Mouse (Mus musculus) forebrain, embryonic 14.5 days (tissue): Measurements from ENCODE around the gene Rab7b. TPM values are rescaled to one million over a fixed set of nuclear protein-coding genes. Genes with fewer than 3 reads are reported as not detected.
A peak's percentile ranks its signal among the peaks of the same experiment; 100 is the strongest.

ENCODE experiments used
- ATAC-seq: fragments of 200-750 bp; cut with Nextera tagmentation; 2 replicates; pipeline ENCODE4 v1.8.0; 2017; ENCODE audit warnings: mild to moderate bottlenecking, moderate library complexity
- DNase-seq: peaks from one replicate; pipeline ENCODE4 v3.0.0-alpha.2; 2015; ENCODE audit warnings: low spot score
- H3K27ac ChIP-seq: fragments of 300-500 bp; sonication (generic); 2 replicates; pipeline ENCODE4 v1.5.1; 2014; ENCODE audit warnings: low read depth, mild to moderate bottlenecking, control low read depth, low read length, moderate library complexity
- H3K27me3 ChIP-seq: fragments of 300-500 bp; sonication (generic); replicated peaks from 2 replicates; pipeline ENCODE4 v1.6.1; 2014; ENCODE audit warnings: low read length, control low read depth, mixed read lengths; ENCODE audit not compliant: control insufficient read depth, insufficient read depth
- H3K36me3 ChIP-seq: fragments of 300-500 bp; sonication (generic); 2 replicates; pipeline ENCODE4 v1.6.1; 2014; ENCODE audit warnings: low read length, control low read depth; ENCODE audit not compliant: control insufficient read depth, insufficient read depth
- H3K4me1 ChIP-seq: fragments of 300-500 bp; sonication (generic); 2 replicates; pipeline ENCODE4 v1.6.1; 2014; ENCODE audit warnings: antibody characterized with exemption, low read length, control low read depth; ENCODE audit not compliant: control insufficient read depth, insufficient read depth
- H3K4me2 ChIP-seq: fragments of 300-500 bp; sonication (generic); 2 replicates; pipeline ENCODE4 v1.6.1; 2014; ENCODE audit warnings: mild to moderate bottlenecking, control low read depth, low read length
- H3K4me3 ChIP-seq: fragments of 300-500 bp; sonication (generic); 2 replicates; pipeline ENCODE4 v1.5.1; 2014; ENCODE audit warnings: low read depth, low read length, control low read depth
- H3K9ac ChIP-seq: fragments of 300-500 bp; sonication (generic); 2 replicates; pipeline ENCODE4 v1.6.1; 2014; ENCODE audit warnings: mild to moderate bottlenecking, low read length, control low read depth, moderate library complexity
- H3K9me3 ChIP-seq: fragments of 300-500 bp; sonication (generic); replicated peaks from 2 replicates; pipeline ENCODE4 v1.6.1; 2016; ENCODE audit warnings: low read length, control low read depth, mixed read lengths; ENCODE audit not compliant: control insufficient read depth
- WGBS: fragments of 180-500 bp; shearing (Covaris S2); extraction: QIAGEN DNeasy Blood & Tissue Kit; methylation state at CpG from one replicate; pipeline ENCODE4 v1.1.7; 2014; 5-methylcytosine and 5-hydroxymethylcytosine counted together
- polyA plus RNA-seq: library from polyadenylated mRNA; unstranded; fragments of >200 nt; fragmentation: Nextera tagmentation; extraction: Ambion mirVana; gene quantifications from 2 replicates; pipeline ENCODE4 v1.2.1, GENCODE M21; 2014

The Rab7b gene
- polyA plus RNA-seq, 1 experiment from 2014 or later, result 1.1 TPM

- Histone ChIP-seq H3K9me3 (no peaks in the 10 kb centered on the region), H3K27ac (no peak overlapping the region), H3K36me3 (no peaks in the 10 kb centered on the region), H3K4me1 (peaks cover 5% of the 10 kb centered on the region; the same call in 1 of the 2 replicates), H3K27me3 (no peaks in the 10 kb centered on the region), H3K4me2 (no peak overlapping the region), H3K4me3 (no peak overlapping the region), H3K9ac (no peak overlapping the region)
- WGBS, result 90% methylated on average over 1 of the region's 1 CpGs
- ATAC-seq, result no peak
- no peak for DNase-seq
These were observed 50.3 kb downstream of the Rab7b start for GRCm38 (mm10) chr1:131738760-131739159.

GRCm38 (mm10) chr1:131739481-131740160 lies 51.1 kb downstream of the Rab7b start:
- Histone ChIP-seq H3K36me3 (no peaks in the 10 kb centered on the region), H3K27me3 (no peaks in the 10 kb centered on the region), H3K9me3 (no peaks in the 10 kb centered on the region), H3K4me3 (no peak overlapping the region), H3K9ac (no peak overlapping the region), H3K4me2 (no peak overlapping the region), H3K4me1 (peaks cover 5% of the 10 kb centered on the region; the same call in 1 of the 2 replicates), H3K27ac (no peak overlapping the region)
- DNase-seq (no peak), ATAC-seq (no peak)
- WGBS, result 95% methylated on average over 9 of the region's 9 CpGs

GRCm38 (mm10) chr1:131743868-131744464 lies 55.5 kb downstream of the Rab7b start, which contains the start of gene Slc26a9:
Slc26a9 (plus strand) TSS chr1:131744022.
- no peak for DNase-seq
- Histone ChIP-seq H3K36me3 (no peaks in the 10 kb centered on the region), H3K4me3 (no peak within 1 kb of the TSS), H3K27ac (no peak within 1 kb of the TSS), H3K4me2 (no peak within 1 kb of the TSS), H3K27me3 (no peaks in the 10 kb centered on the region), H3K9me3 (no peaks in the 10 kb centered on the region), H3K9ac (no peak within 1 kb of the TSS), H3K4me1 (no peaks in the 10 kb centered on the region)
- no peak for ATAC-seq
- WGBS, result 54% methylated on average over 10 of the region's 10 CpGs

GRCm38 (mm10) chr1:131745391-131745790 lies 56.9 kb downstream of the Rab7b start:
- 66% methylated on average over 5 of the region's 5 CpGs for WGBS
- ATAC-seq, result no peak

GRCm38 (mm10) chr1:131747761-131748160 lies 59.3 kb downstream of the Rab7b start:
- peaks cover 6% of the 10 kb centered on the region for H3K4me1 ChIP-seq
- DNase-seq (no peak), ATAC-seq (no peak)
- 63% methylated on average over 2 of the region's 2 CpGs for WGBS
- no peak overlapping the region for H3K4me2 ChIP-seq
- no peaks in the 10 kb centered on the region for H3K36me3 ChIP-seq
- no peak overlapping the region for H3K9ac ChIP-seq
- H3K9me3 ChIP-seq, result no peaks in the 10 kb centered on the region
- no peak overlapping the region for H3K27ac ChIP-seq
- H3K4me3 ChIP-seq, result no peak overlapping the region
- H3K27me3 ChIP-seq, result no peaks in the 10 kb centered on the region

More at GRCm38 (mm10) chr1:131745391-131745790, 56.9 kb downstream of the Rab7b start:
- DNase-seq, result no peak
- Histone ChIP-seq H3K9me3 (no peaks in the 10 kb centered on the region), H3K4me1 (no peaks in the 10 kb centered on the region), H3K9ac (no peak overlapping the region), H3K4me3 (no peak overlapping the region), H3K27ac (no peak overlapping the region), H3K36me3 (no peaks in the 10 kb centered on the region), H3K27me3 (no peaks in the 10 kb centered on the region), H3K4me2 (no peak overlapping the region)

GRCm38 (mm10) chr1:131748636-131749035 lies 60.1 kb downstream of the Rab7b start:
- H3K36me3 ChIP-seq, result no peaks in the 10 kb centered on the region
- no peak overlapping the region for H3K9ac ChIP-seq
- no peak overlapping the region for H3K4me2 ChIP-seq
- no peak overlapping the region for H3K27ac ChIP-seq
- ATAC-seq (no peak), DNase-seq (no peak)
- peaks cover 6% of the 10 kb centered on the region for H3K4me1 ChIP-seq
- H3K4me3 ChIP-seq, result no peak overlapping the region
- 85% methylated on average over 2 of the region's 2 CpGs for WGBS
- no peaks in the 10 kb centered on the region for H3K27me3 ChIP-seq
- H3K9me3 ChIP-seq, result no peaks in the 10 kb centered on the region

- no peak overlapping the region for H3K4me2 ChIP-seq
- H3K9me3 ChIP-seq, result no peaks in the 10 kb centered on the region
- H3K27me3 ChIP-seq, result no peaks in the 10 kb centered on the region
- no peak for DNase-seq
- no peak overlapping the region for H3K9ac ChIP-seq
- 79% methylated on average over 15 of the region's 15 CpGs for WGBS
- no peak overlapping the region for H3K27ac ChIP-seq
- no peak for ATAC-seq
- H3K4me1 ChIP-seq, result peaks cover 6% of the 10 kb centered on the region
- H3K4me3 ChIP-seq, result no peak overlapping the region
- no peaks in the 10 kb centered on the region for H3K36me3 ChIP-seq
These were observed 61.4 kb downstream of the Rab7b start for GRCm38 (mm10) chr1:131749706-131750545.

- H3K4me3 ChIP-seq, result no peak overlapping the region
- ATAC-seq (no peak), DNase-seq (peak; percentile 25)
- no peaks in the 10 kb centered on the region for H3K27me3 ChIP-seq
- H3K9me3 ChIP-seq, result no peaks in the 10 kb centered on the region
- no peak overlapping the region for H3K9ac ChIP-seq
- peaks cover 6% of the 10 kb centered on the region for H3K4me1 ChIP-seq
- 69% methylated on average over 3 of the region's 3 CpGs for WGBS
- H3K36me3 ChIP-seq, result no peaks in the 10 kb centered on the region
- peak overlapping the region; percentile 55; the same call in 1 of the 2 replicates for H3K27ac ChIP-seq
- H3K4me2 ChIP-seq, result no peak overlapping the region
These were observed 62.8 kb downstream of the Rab7b start for GRCm38 (mm10) chr1:131751181-131751890.
